Comparison of ENCODE assay signal across 15 mouse cellular contexts in genomic region chr1:154999501-155000131, GRCm38 (mm10).
DNase-seq lines count a peak whose midpoint lies in the region; ATAC-seq lines count a peak whose summit lies in the region.
"Had no signal": no experiment of that assay in that cellular context is flagged by ENCODE, and none has a peak within 500 bp of the region (broad histone marks: within the 10 kb centered on the region; RNA-seq: fewer than 3 reads in every experiment).

No protein-coding gene starts in this region.

- no peaks in the 10 kb centered on the region for H3K36me3 ChIP-seq in lung, embryonic 16.5 days (ENCODE audit: control insufficient read depth, insufficient read depth, low read length)
- H3K36me3 ChIP-seq in heart, embryonic 10.5 days = no peaks in the 10 kb centered on the region
- H3K36me3 ChIP-seq: embryonic facial prominence, embryonic 12.5 days; G1E; heart, embryonic 15.5 days; intestine, embryonic 15.5 days; midbrain, embryonic 10.5 days had no signal

- no peak overlapping the region for H3K27ac ChIP-seq in lung, embryonic 16.5 days (ENCODE audit: low read length)
- no peak overlapping the region for H3K27ac ChIP-seq in heart, embryonic 10.5 days
- H3K27ac ChIP-seq: embryonic facial prominence, embryonic 12.5 days; heart, embryonic 15.5 days; intestine, embryonic 15.5 days; midbrain, embryonic 10.5 days had no signal

- peak; percentile 52 to 61 for DNase-seq in adrenal gland, adult (ENCODE audit: inconsistent age in 2 of 2, low spot score in 1 of 2)
- DNase-seq in adrenal gland, adult 8-10 months = no peak
- DNase-seq in lung, postnatal 36 days = no peak
- peak; percentile 96 to 97 for DNase-seq in cerebellum, postnatal 10 days
- peak; percentile 67 to 69 for DNase-seq in layer of hippocampus, postnatal 14 days (ENCODE audit: low spot score in 2 of 2)
- no peak for DNase-seq in heart, embryonic 10.5 days (ENCODE audit: low spot score)
- DNase-seq: right cerebral cortex, postnatal 4 days; thymus, adult 18-20 months had no signal

- H3K9ac ChIP-seq in lung, embryonic 16.5 days (ENCODE audit: low read length) = no peak overlapping the region
- H3K9ac ChIP-seq: embryonic facial prominence, embryonic 12.5 days; heart, embryonic 15.5 days; intestine, embryonic 15.5 days had no signal

- no peak overlapping the region for H3K4me2 ChIP-seq in lung, embryonic 16.5 days (ENCODE audit: low read depth, low read length)
- H3K4me2 ChIP-seq: embryonic facial prominence, embryonic 12.5 days; heart, embryonic 15.5 days; intestine, embryonic 15.5 days had no signal

- H3K27me3 ChIP-seq in lung, embryonic 16.5 days (ENCODE audit: control insufficient read depth, insufficient read depth, low read depth, low read length) = no peaks in the 10 kb centered on the region
- H3K27me3 ChIP-seq in heart, embryonic 10.5 days (ENCODE audit: insufficient read depth, poor library complexity, severe bottlenecking) = peaks cover 7% of the 10 kb centered on the region; the same call in 1 of the 2 replicates
- H3K27me3 ChIP-seq: embryonic facial prominence, embryonic 12.5 days; heart, embryonic 15.5 days; intestine, embryonic 15.5 days had no signal

- 60% methylated on average over 9 of the region's 9 CpGs for WGBS in lung, embryonic 16.5 days
- 77% methylated on average over 9 of the region's 9 CpGs for WGBS in heart, embryonic 10.5 days

- H3K4me3 ChIP-seq in lung, embryonic 16.5 days (ENCODE audit: low read length) = no peak overlapping the region
- no peak overlapping the region for H3K4me3 ChIP-seq in heart, embryonic 10.5 days
- H3K4me3 ChIP-seq: embryonic facial prominence, embryonic 12.5 days; heart, embryonic 15.5 days; intestine, embryonic 15.5 days; midbrain, embryonic 10.5 days had no signal

- H3K9me3 ChIP-seq in lung, embryonic 16.5 days (ENCODE audit: control insufficient read depth, low read length) = no peaks in the 10 kb centered on the region
- H3K9me3 ChIP-seq in heart, embryonic 10.5 days = no peaks in the 10 kb centered on the region
- H3K9me3 ChIP-seq: embryonic facial prominence, embryonic 12.5 days; G1E; heart, embryonic 15.5 days; intestine, embryonic 15.5 days; midbrain, embryonic 10.5 days had no signal

- ATAC-seq in lung, embryonic 16.5 days (ENCODE audit: low read depth) = peak; percentile 49; the same call in 1 of the 2 replicates
- no peak for ATAC-seq in megakaryocyte progenitor cell, adult 5-6 weeks (replicated peaks; ENCODE audit: poor library complexity)
- ATAC-seq: intestine, embryonic 15.5 days had no signal

- H3K4me1 ChIP-seq in lung, embryonic 16.5 days (replicated peaks; ENCODE audit: control insufficient read depth, insufficient read depth, low read length) = no peaks in the 10 kb centered on the region
- H3K4me1 ChIP-seq in heart, embryonic 10.5 days = peaks cover 15% of the 10 kb centered on the region
- H3K4me1 ChIP-seq: heart, embryonic 15.5 days; intestine, embryonic 15.5 days had no signal

Comparison
In these comparisons a context has a peak if more than half of its experiments do, and no peak if none do; other contexts are left out.
1. DNase-seq: peak in adrenal gland, adult (2 of 2), cerebellum, postnatal 10 days (2 of 2) and layer of hippocampus, postnatal 14 days (2 of 2); none in adrenal gland, adult 8-10 months (single experiment), lung, postnatal 36 days (single experiment) and heart, embryonic 10.5 days (single experiment).